In the genomic region with DNA sequence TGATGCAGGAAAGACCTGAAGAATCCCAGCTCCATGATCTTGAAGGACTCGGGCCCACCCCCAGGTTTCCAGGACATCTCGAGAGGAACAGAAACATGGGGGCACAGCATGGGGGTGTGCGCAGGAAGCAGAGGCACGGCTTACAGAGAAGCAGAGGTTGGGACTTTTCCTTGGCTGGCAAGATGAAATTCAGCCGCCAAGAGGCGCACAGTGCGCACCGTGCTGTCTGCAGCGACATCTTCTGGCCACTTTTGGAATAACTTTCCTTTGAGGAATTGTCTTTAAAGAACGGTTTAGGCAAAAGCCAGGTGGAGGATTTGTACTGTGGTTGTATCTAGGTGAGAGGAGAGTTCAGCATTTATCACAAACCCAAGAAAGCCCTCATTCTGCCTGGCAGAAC, we compare ENCODE assay signal across 8 mouse cellular contexts. TPM values are rescaled to one million over a fixed set of nuclear protein-coding genes. Genes with fewer than 3 reads are reported as not detected.
DNase-seq lines count a peak whose midpoint lies in the region; ATAC-seq and TF ChIP-seq lines count a peak whose summit lies in the region.

No protein-coding gene starts in this region.

- H3K36me3 ChIP-seq in G1E (replicated peaks), result no peaks in the 10 kb centered on the region
- H3K36me3 ChIP-seq in forebrain, embryonic 11.5 days (ENCODE audit: control insufficient read depth, insufficient read depth, low read length), result no peaks in the 10 kb centered on the region

- no peak overlapping the region for H3K4me2 ChIP-seq in forebrain, embryonic 11.5 days (ENCODE audit: low read depth, low read length, severe bottlenecking)

- peak overlapping the region; percentile 37; the same call in 1 of the 2 replicates for H3K9ac ChIP-seq in forebrain, embryonic 11.5 days (ENCODE audit: low read length)

- TF ChIP-seq POLR2A in lung, adult 2 months (IDR thresholded peaks at IDR 0.05; ENCODE audit: borderline replicate concordance, extremely low read depth, low read depth, low read length), result no peak

- no peak overlapping the region for H3K4me3 ChIP-seq in G1E (ENCODE audit: low read depth, low read length)
- no peak overlapping the region for H3K4me3 ChIP-seq in forebrain, embryonic 11.5 days (ENCODE audit: low read depth, low read length)
- no peak overlapping the region for H3K4me3 ChIP-seq in lung, adult 2 months (replicated peaks; ENCODE audit: extremely low read depth, low read depth, low read length)

- WGBS in forebrain, embryonic 11.5 days, result 3% methylated on average over 10 of the region's 10 CpGs
- 1% methylated on average over 10 of the region's 10 CpGs for WGBS in lung, adult 2 months

- no peaks in the 10 kb centered on the region for H3K9me3 ChIP-seq in G1E (replicated peaks)
- H3K9me3 ChIP-seq in forebrain, embryonic 11.5 days (ENCODE audit: control insufficient read depth, low read length), result no peaks in the 10 kb centered on the region

- peak; percentile 98 for TF ChIP-seq CTCF in G1E (IDR thresholded peaks at IDR 0.05; ENCODE audit: low read depth, low read length)
- TF ChIP-seq CTCF in lung, adult 2 months (IDR thresholded peaks at IDR 0.05; ENCODE audit: insufficient read depth, low read length), result peak; percentile 98

- peaks cover 43% of the 10 kb centered on the region for H3K4me1 ChIP-seq in G1E (ENCODE audit: insufficient read depth, low read depth, low read length)
- no peaks in the 10 kb centered on the region for H3K4me1 ChIP-seq in forebrain, embryonic 11.5 days (replicated peaks; ENCODE audit: control insufficient read depth, insufficient read depth, low read length)
- H3K4me1 ChIP-seq in lung, adult 2 months (ENCODE audit: control insufficient read depth, insufficient read depth, low read length), result peaks cover 15% of the 10 kb centered on the region; the same call in 1 of the 2 replicates

- ATAC-seq in G1E (ENCODE audit: extremely low read depth, insufficient number of reproducible peaks, low FRiP score, poor library complexity, severe bottlenecking), result peak; percentile 46
- ATAC-seq in forebrain, embryonic 11.5 days (replicated peaks; ENCODE audit: low FRiP score), result peak; percentile 76
- peak; percentile 76 for ATAC-seq in neutrophil, adult 5-6 weeks (ENCODE audit: extremely low read depth, insufficient number of reproducible peaks, low FRiP score, poor library complexity, severe bottlenecking)

- peaks cover 19% of the 10 kb centered on the region for H3K27me3 ChIP-seq in G1E (ENCODE audit: insufficient read depth, low read length)
- H3K27me3 ChIP-seq in forebrain, embryonic 11.5 days (ENCODE audit: control insufficient read depth, insufficient read depth, low read length), result no peaks in the 10 kb centered on the region

- intact Hi-C loops in heart, postnatal 25 days (cut with DNase I), result loop anchor here (1.0 kb wide), 2 partner anchors 144 to 184 kb away; no protein-coding TSS in a partner anchor

- no peak overlapping the region for H3K27ac ChIP-seq in forebrain, embryonic 11.5 days (ENCODE audit: low read depth, low read length)

- DNase-seq in G1E (ENCODE audit: low spot score), result peak; percentile 66
- DNase-seq in c-Kit-positive CD71-positive TER-119-negative erythroid progenitor cells, embryonic 14.5 days (ENCODE audit: low read depth), result peak; percentile 71
- DNase-seq in forebrain, embryonic 11.5 days (ENCODE audit: low spot score), result peak; percentile 85
- peak; percentile 46 for DNase-seq in heart, postnatal 25 days (ENCODE audit: low spot score)
- DNase-seq in layer of hippocampus, adult 18-20 months (ENCODE audit: low spot score in 2 of 2), result peak; percentile 63 to 91
- DNase-seq in lung, adult 2 months, result peak; percentile 71
- peak; percentile 59 to 66 for DNase-seq in thymus, adult 18-20 months

RNA-seq across cellular contexts. Expression of a gene that starts 6.6 kb away (rescaled TPM):
- 28.8 and 34.1 TPM in 2 replicates for total RNA-seq in G1E (2014; fragmentation: Nextera tagmentation)
- total RNA-seq in G1E (2017), result 14.1 and 15.1 TPM in 2 replicates
- polyA plus RNA-seq in G1E (2012), result 8.9 and 11.0 TPM in 2 replicates
- polyA plus RNA-seq in forebrain, embryonic 11.5 days (2014; fragmentation: Nextera tagmentation; extraction: Ambion mirVana), result 40.8 and 41.2 TPM in 2 replicates
- 10 to 100 TPM; 40.8 to 42.7 TPM for total RNA-seq in heart, postnatal 25 days (2021)
- total RNA-seq in layer of hippocampus, adult 18-20 months (2021), result 10 to 100 TPM; 33.8 to 54.4 TPM
- 282 and 367 TPM in 2 replicates for polyA plus RNA-seq in lung, adult 2 months (2012; rRNA removed)
- 150 and 173 TPM in 2 replicates for total RNA-seq in neutrophil, adult 5-6 weeks (2017)
